Mouse (Mus musculus): ENCODE measurements around the gene Tas1r1. TPM values are rescaled to one million over a fixed set of nuclear protein-coding genes. Genes with fewer than 3 reads are reported as not detected.

The Tas1r1 gene
- polyA plus RNA-seq, 1 experiment = not detected

GRCm38 (mm10) chr4:152078105-152078530 lies 39.8 kb upstream of the Tas1r1 start:
- H3K4me1 ChIP-seq (ENCODE audit: control insufficient read depth) = peaks cover 16% of the 10 kb centered on the region
- H3K27me3 ChIP-seq (ENCODE audit: control insufficient read depth) = peaks cover 8% of the 10 kb centered on the region
- peaks cover 4% of the 10 kb centered on the region; the same call in 1 of the 2 replicates for H3K9me3 ChIP-seq (ENCODE audit: control insufficient read depth, low read length)
- TF ChIP-seq GATA1 (IDR thresholded peaks at IDR 0.05; ENCODE audit: low read length) (no peak), TAL1 (IDR thresholded peaks at IDR 0.05; ENCODE audit: low read length) (no peak)
- no peaks in the 10 kb centered on the region for H3K36me3 ChIP-seq (ENCODE audit: control insufficient read depth)
- H3K4me3 ChIP-seq (replicated peaks) = no peak overlapping the region

GRCm38 (mm10) chr4:152077191-152077590 lies 38.8 kb upstream of the Tas1r1 start:
- Histone ChIP-seq H3K9me3 (ENCODE audit: control insufficient read depth, low read length) (peaks cover 4% of the 10 kb centered on the region; the same call in 1 of the 2 replicates), H3K4me3 (replicated peaks) (no peak overlapping the region), H3K4me1 (ENCODE audit: control insufficient read depth) (peaks cover 22% of the 10 kb centered on the region), H3K36me3 (ENCODE audit: control insufficient read depth) (no peaks in the 10 kb centered on the region), H3K27me3 (ENCODE audit: control insufficient read depth) (peaks cover 14% of the 10 kb centered on the region)
- TF ChIP-seq GATA1 (IDR thresholded peaks at IDR 0.05; ENCODE audit: low read length) = no peak
- no peak for TF ChIP-seq TAL1 (IDR thresholded peaks at IDR 0.05; ENCODE audit: low read length)

GRCm38 (mm10) chr4:152074548-152074947 lies 36.2 kb upstream of the Tas1r1 start:
- no peak for TF ChIP-seq GATA1 (IDR thresholded peaks at IDR 0.05; ENCODE audit: low read length)
- TF ChIP-seq TAL1 (IDR thresholded peaks at IDR 0.05; ENCODE audit: low read length) = no peak
- Histone ChIP-seq H3K36me3 (ENCODE audit: control insufficient read depth) (no peaks in the 10 kb centered on the region), H3K4me3 (replicated peaks) (no peak overlapping the region), H3K4me1 (ENCODE audit: control insufficient read depth) (peaks cover 25% of the 10 kb centered on the region), H3K9me3 (ENCODE audit: control insufficient read depth, low read length) (peaks cover 4% of the 10 kb centered on the region; the same call in 1 of the 2 replicates), H3K27me3 (ENCODE audit: control insufficient read depth) (peaks cover 22% of the 10 kb centered on the region)

- Histone ChIP-seq H3K4me1 (ENCODE audit: control insufficient read depth) (peaks cover 25% of the 10 kb centered on the region), H3K36me3 (ENCODE audit: control insufficient read depth) (no peaks in the 10 kb centered on the region), H3K27me3 (ENCODE audit: control insufficient read depth) (peaks cover 22% of the 10 kb centered on the region), H3K4me3 (replicated peaks) (no peak overlapping the region), H3K9me3 (ENCODE audit: control insufficient read depth, low read length) (peaks cover 4% of the 10 kb centered on the region; the same call in 1 of the 2 replicates)
- no peak for TF ChIP-seq TAL1 (IDR thresholded peaks at IDR 0.05; ENCODE audit: low read length)
- TF ChIP-seq GATA1 (IDR thresholded peaks at IDR 0.05; ENCODE audit: low read length) = no peak
Measured at GRCm38 (mm10) chr4:152073715-152074114, 35.3 kb upstream of the Tas1r1 start.

GRCm38 (mm10) chr4:152072655-152073054 lies 34.3 kb upstream of the Tas1r1 start:
- peaks cover 19% of the 10 kb centered on the region for H3K4me1 ChIP-seq (ENCODE audit: control insufficient read depth)
- no peak for TF ChIP-seq TAL1 (IDR thresholded peaks at IDR 0.05; ENCODE audit: low read length)
- TF ChIP-seq GATA1 (IDR thresholded peaks at IDR 0.05; ENCODE audit: low read length) = no peak
- no peaks in the 10 kb centered on the region for H3K36me3 ChIP-seq (ENCODE audit: control insufficient read depth)
- peaks cover 22% of the 10 kb centered on the region for H3K27me3 ChIP-seq (ENCODE audit: control insufficient read depth)
- peaks cover 4% of the 10 kb centered on the region; the same call in 1 of the 2 replicates for H3K9me3 ChIP-seq (ENCODE audit: control insufficient read depth, low read length)
- H3K4me3 ChIP-seq (replicated peaks) = no peak overlapping the region

- peaks cover 24% of the 10 kb centered on the region for H3K4me1 ChIP-seq (ENCODE audit: control insufficient read depth)
- peaks cover 4% of the 10 kb centered on the region; the same call in 1 of the 2 replicates for H3K9me3 ChIP-seq (ENCODE audit: control insufficient read depth, low read length)
- H3K4me3 ChIP-seq (replicated peaks) = no peak within 1 kb of the TSS
- peaks cover 19% of the 10 kb centered on the region for H3K27me3 ChIP-seq (ENCODE audit: control insufficient read depth)
- no peaks in the 10 kb centered on the region for H3K36me3 ChIP-seq (ENCODE audit: control insufficient read depth)
- TF ChIP-seq TAL1 (IDR thresholded peaks at IDR 0.05; ENCODE audit: low read length) = no peak
Measured at GRCm38 (mm10) chr4:152072121-152072601, 33.8 kb upstream of the Tas1r1 start, which contains the start of gene Plekhg5. Gene Plekhg5 (plus strand): TSS chr4:152072498.

- peaks cover 4% of the 10 kb centered on the region; the same call in 1 of the 2 replicates for H3K9me3 ChIP-seq (ENCODE audit: control insufficient read depth, low read length)
- H3K27me3 ChIP-seq (ENCODE audit: control insufficient read depth) = peaks cover 19% of the 10 kb centered on the region
- H3K4me3 ChIP-seq (replicated peaks) = no peak overlapping the region
- peaks cover 25% of the 10 kb centered on the region for H3K4me1 ChIP-seq (ENCODE audit: control insufficient read depth)
- no peak for TF ChIP-seq TAL1 (IDR thresholded peaks at IDR 0.05; ENCODE audit: low read length)
- no peak for TF ChIP-seq GATA1 (IDR thresholded peaks at IDR 0.05; ENCODE audit: low read length)
- H3K36me3 ChIP-seq (ENCODE audit: control insufficient read depth) = no peaks in the 10 kb centered on the region
Measured at GRCm38 (mm10) chr4:152070494-152071396, 32.4 kb upstream of the Tas1r1 start.

- Histone ChIP-seq H3K36me3 (ENCODE audit: control insufficient read depth) (no peaks in the 10 kb centered on the region), H3K4me3 (replicated peaks) (no peak overlapping the region), H3K4me1 (ENCODE audit: control insufficient read depth) (peaks cover 25% of the 10 kb centered on the region), H3K9me3 (ENCODE audit: control insufficient read depth, low read length) (no peaks in the 10 kb centered on the region), H3K27me3 (ENCODE audit: control insufficient read depth) (peaks cover 19% of the 10 kb centered on the region)
- TF ChIP-seq GATA1 (IDR thresholded peaks at IDR 0.05; ENCODE audit: low read length) (no peak), TAL1 (IDR thresholded peaks at IDR 0.05; ENCODE audit: low read length) (no peak)
Measured at GRCm38 (mm10) chr4:152069245-152069644, 30.9 kb upstream of the Tas1r1 start.

GRCm38 (mm10) chr4:152068166-152068724 lies 29.9 kb upstream of the Tas1r1 start:
- no peaks in the 10 kb centered on the region for H3K9me3 ChIP-seq (ENCODE audit: control insufficient read depth, low read length)
- no peaks in the 10 kb centered on the region for H3K36me3 ChIP-seq (ENCODE audit: control insufficient read depth)
- H3K4me1 ChIP-seq (ENCODE audit: control insufficient read depth) = peaks cover 18% of the 10 kb centered on the region
- H3K27me3 ChIP-seq (ENCODE audit: control insufficient read depth) = peaks cover 15% of the 10 kb centered on the region
- TF ChIP-seq GATA1 (IDR thresholded peaks at IDR 0.05; ENCODE audit: low read length) (no peak), TAL1 (IDR thresholded peaks at IDR 0.05; ENCODE audit: low read length) (no peak)
- H3K4me3 ChIP-seq (replicated peaks) = no peak overlapping the region

Data from erythroblast, embryonic 14.5 days (primary cell).